Mouse (Mus musculus): ENCODE data around the gene Tmod2. TPM values are rescaled to one million over a fixed set of nuclear protein-coding genes. Genes with fewer than 3 reads are reported as not detected.
"Not testable (repeated sequence)": the region's sequence is repeated elsewhere in the genome, so short reads cannot be mapped to it uniquely, and the experiment has no call there.

The Tmod2 gene
- total RNA-seq (2021) = 100 to 1,000 TPM; 370 to 392 TPM

DNA sequence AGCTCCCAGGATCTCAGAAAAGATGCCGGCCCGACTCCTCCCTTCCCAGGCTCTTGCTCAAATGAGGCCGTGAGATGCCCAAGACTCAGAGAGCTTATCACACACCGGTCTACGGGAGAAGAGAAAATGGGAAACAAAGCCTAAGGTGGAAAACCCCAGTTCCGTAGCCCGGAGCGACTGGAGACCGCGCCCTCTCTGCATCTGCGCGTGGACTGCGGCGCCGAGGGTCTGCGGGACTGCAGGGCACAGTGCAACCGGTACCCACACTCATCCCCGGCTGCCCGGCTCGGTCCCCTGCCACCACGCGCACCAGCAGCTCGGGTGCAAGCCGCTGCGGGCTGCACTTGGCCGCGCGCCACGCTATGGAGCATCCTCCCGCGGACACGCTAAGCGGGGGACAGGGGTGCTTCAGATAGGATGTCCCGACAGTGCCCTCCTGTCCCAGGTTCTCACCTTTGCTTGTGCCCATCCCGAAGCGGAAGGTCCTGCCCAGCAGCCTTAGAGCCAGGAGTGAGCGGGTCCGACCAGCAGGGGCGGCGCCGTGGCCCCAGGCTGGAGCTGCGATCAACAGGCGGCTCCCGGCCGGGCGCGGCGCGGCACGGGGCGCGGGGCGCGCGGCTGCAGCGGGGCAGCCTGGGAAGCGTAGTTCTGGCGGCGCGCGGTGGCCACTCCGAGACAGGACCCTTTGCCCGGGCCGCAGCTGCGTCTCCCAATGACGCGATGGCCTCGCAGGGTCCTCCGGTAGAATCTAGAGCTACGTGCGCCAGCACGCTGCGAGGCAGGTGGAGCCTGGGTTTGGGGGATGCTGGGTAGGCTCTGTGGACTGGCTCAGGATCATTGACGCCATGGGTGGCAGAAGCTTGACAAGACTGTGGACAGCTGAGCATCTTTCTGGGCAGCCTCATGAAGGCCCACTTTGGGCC is at the start of gene Tmod2:
TSS of gene Tmod2 (minus strand) at position 755 of the 923 bp plus-strand sequence.
- DNase-seq = peak; percentile 83 to 86

DNA sequence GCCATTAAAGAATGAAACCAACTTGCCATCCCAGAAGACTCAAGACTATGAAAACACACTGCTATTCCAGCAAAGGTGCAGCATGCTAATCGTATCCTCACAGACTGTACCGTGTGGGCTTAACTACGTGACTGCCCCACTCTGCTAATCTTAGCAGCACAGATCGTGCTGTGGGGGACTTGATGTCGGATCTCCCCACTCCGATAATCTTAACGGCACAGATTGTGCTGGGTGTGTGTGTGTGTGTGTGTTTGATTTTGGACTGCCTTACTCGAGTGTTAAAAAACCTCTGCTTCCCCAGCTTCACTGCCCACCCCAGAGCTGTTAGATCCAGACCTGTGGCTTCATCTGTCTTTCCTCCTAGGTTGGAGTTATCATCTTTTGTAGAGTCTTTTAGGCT is 49.8 kb upstream of the Tmod2 start:
- DNase-seq = no peak

DNA sequence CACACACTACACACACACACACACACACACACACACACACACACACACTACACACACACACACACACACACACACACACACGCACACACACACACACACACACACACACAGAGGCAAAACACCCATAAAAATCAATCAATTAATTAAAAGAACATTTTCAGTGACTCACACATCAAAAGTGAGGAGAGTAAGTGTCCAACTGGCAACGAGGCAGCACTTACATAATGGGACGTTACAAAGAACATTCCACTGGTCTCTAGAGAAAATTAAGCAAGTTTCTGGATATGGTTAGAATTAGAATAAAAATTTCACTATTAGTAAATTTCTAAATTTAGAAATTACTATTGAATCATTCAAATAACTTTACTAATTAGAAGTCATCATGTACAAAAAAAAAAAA is 45.3 kb upstream of the Tmod2 start:
- not testable (repeated sequence) for DNase-seq

DNA sequence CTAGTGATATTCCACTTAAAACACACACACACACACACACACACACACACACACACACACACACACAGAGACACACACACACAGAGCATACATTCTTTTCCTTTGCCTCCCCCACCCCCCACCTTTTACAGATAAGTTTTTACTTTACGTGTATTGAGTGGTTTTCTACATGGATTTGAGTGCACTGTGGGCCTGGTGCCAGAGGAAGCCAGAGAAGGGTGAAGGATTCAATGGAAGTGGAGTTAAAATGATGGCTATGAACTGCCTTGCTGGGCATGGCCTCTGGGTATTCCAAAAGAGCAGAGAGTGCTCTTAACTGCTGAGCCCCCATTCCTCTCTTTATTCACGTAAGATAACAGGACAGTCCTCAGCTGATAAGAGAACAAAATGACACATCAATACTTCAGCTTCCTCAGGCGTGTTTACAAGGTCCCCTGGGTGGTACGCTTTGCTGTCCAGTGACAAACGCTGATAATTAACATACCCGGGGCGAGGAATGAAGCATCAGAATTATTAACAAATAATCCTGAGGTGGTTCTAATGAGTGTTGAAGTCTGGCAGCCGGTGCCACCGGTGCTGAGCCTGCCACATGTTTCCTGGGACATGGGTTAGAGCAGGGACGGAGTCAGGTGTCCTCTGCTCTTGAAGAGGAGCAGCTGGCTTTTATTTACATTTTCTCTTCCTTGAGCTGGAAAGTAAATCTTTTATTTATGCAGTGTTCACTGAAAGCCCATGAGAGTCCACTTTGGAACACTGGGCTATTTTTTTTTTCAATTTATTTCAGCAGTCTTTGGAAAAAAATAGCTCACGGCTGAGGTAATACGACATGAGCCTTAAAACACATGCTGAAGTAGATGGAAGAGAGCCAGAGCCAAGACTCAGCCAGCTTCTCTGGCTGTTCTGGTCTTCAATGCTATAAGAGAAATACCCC is 43.1 kb upstream of the Tmod2 start:
- no peak for DNase-seq

DNA sequence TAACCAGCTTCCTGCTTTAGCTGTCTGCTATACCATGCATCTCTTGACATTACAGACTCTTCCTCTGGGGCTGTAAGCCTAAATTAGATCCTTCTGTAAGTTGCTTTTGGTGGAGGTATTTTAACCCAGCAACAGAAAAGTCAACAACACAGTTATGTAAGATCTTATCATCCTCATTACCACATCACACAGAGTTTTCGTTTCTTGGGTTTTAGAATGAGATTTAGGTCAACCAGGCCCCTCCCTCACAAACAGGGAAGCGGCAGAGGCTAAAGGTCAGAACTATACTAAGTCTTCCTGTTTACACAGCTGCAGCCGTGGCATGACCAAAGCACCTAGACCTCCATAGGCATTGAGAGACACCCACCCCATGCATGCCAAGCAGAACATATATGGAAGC is 34.3 kb upstream of the Tmod2 start:
- no peak for DNase-seq

DNA sequence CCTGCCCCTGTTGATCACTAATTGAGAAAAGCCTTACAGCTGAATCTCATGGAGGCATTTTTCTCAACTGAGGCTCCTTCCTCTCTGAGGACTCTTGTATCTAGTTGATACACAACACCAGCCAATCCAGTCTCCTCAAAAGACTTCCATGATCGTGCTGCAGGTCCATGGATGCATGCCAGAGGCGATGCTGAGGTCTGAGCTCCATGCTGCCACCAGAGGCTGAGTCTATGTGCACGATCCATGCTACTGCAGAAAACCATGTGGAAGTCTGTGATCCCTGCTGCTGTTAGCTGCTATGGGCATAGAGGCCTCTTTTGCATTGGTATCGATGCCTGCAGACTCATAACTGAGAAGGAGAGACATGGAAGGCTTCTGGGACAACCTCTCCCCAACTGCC is 23.1 kb upstream of the Tmod2 start:
- no peak for DNase-seq

DNA sequence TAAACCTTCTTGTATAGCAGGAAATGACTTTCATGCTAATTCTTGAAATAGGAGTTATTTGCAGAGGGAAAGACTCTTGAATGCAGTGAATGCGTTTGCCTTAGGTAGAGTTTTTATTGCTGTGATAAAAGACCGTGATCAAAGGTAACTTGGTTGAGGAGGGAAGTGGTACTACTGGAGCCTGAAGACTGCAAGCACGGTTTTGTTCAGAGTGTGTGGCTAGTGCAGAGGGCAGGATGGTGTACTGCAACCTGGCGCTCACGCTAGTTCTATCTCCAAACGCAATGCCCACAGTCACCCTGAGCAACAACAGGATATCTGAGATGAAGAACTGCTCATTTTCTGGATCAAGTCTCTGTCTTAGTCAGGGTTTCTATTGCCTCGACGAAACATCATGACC is 22.5 kb upstream of the Tmod2 start:
- no peak for DNase-seq

DNA sequence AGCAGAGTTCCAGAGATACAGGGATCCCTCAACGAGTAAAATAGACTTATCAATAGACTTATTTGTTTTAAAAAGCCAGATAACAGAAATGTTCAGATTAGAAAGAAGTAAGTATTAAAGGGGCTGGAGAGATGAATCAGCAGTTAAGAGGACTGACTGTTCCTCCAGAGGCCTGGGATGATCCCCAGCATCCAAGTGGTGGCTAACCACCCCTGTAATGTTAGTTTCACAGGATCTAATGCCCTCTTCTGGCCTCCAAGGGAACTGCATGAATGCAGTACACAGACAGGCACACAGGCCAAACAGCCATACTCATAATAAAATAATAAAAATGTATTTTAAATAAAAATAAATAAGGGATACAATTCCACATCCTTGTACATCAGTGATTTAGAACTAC is 21.8 kb upstream of the Tmod2 start:
- DNase-seq = no peak

DNA sequence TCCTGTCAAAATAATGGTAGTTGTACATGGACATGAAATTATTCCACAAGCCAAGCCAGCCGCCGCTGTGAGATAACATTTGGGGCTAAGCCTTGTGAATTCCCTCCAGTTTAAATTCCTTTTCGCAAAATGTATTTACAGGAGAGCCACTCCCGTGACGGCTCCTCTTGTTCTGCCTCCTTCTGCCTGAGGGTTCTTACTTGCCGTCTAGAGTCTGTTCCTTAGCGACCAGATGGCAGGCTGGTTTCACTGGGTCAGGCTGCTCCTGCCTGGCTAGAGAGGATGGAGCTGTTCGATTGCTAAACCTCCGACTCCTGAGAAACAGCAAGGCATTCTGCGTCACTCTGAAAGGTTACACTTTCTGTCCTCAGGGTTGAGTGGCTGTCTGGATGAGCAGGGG is 21.0 kb upstream of the Tmod2 start:
- DNase-seq = no peak

DNA sequence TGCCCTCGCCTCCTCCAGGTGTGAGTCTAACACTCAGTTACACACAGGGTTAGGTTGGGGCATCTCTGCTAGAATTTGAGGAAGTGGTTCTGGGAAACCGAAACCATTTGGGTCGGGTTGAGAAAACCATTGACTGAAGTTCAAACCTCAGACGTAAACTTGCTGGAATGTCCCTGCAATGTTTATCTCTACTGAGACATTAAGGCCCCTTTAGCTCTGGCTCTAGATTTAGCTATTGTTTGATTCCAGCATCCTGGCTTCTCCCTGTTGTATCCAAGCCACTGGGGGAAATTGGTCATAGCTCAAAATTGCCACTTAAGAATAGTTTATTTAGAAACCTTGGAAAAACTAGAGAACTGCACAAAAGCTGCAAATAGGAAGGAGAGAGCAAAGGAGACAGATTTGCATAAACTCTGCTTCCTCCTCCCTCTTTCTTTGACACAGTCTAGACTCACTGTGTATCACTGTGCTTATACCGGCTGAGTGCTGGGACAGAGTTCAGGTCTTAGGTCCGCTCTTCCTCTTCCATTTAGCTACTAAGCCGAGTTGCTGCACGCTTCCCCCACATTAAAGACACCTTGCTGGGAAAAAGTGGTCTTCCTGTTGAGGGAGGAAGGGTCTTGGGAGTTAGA is 19.8 kb upstream of the Tmod2 start:
- no peak for DNase-seq

DNA sequence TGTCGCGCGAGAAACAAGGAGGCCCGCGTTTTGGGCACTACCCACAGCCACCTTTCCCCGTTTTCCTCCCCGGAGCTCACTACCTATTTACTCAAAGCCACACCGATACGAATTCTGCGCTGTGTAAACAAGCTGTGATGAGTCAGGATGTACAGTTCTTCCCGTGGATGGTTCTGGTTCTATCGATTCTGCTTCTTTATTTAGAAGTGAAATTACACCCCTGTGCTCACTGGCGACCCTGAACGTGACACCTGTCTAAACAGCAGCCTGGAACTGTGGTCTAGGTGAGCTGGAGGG is 15.1 kb upstream of the Tmod2 start:
- DNase-seq = no peak

DNA sequence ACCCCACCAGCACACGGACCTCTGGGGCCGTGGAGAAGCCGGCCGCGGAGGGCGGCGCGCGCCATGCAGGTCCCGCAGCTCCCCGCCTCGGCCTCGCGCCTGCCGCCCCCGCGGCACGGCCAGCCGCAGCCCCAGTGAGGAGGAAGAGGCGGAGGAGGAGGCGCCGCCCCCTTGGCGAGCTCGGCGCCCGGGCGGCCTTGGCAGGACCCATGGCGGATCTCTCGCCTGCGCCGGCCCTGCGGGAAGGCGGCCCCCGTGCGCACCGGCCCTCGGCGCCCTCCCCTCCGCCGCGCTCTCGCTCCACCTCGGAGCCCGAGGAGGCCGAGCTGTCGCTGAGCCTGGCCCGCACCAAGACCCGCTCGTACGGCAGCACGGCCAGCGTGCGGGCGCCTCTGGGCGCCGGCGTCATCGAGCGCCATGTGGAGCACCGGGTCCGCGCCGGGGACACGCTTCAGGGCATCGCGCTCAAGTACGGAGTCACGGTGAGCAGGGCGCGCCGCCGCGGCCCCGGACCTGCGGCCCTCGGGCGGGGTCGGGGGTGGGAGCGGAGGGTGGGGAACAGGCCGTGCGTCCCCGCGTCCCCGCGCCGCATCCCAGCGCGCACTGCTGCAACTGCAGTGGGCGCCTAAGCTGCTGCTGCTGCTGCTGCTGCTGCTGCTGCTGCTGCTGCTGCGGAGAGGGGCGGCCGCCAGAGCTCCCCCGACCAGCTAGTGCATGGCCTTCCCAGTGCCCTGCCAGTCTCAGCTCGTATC is 14.6 kb upstream of the Tmod2 start, which contains the start of gene Lysmd2:
TSS of gene Lysmd2 (plus strand) at position 186 of the 752 bp plus-strand sequence.
- peak; percentile 79 to 81 for DNase-seq

DNA sequence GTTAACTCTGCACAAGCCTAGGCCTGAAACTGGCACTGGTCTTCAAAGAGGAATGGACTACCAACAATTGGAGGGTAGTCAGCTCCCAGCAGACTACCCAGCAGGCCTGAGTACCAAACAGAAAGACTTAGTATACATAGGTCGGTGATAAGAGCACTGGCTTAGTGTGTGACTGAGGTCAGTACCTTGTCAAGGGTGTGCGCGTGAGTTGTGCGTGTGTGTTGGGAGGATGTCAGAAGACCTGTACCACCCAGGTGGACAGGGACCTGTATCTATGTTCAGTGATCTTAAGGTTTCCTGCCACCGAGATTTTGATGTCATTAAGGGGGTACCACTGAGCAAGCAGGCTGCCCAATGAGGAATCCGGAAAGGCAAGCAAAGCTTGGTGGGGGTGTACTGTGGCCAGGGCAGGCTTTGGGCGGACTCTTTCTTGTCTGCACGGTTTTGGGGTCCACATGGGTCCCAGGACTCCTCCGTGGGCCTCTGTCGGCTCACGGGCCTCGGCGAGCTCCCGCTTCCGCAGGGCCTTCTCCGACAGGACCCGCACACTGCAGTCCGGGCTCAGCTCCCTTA is 13.9 kb upstream of the Tmod2 start:
- no peak for DNase-seq

DNA sequence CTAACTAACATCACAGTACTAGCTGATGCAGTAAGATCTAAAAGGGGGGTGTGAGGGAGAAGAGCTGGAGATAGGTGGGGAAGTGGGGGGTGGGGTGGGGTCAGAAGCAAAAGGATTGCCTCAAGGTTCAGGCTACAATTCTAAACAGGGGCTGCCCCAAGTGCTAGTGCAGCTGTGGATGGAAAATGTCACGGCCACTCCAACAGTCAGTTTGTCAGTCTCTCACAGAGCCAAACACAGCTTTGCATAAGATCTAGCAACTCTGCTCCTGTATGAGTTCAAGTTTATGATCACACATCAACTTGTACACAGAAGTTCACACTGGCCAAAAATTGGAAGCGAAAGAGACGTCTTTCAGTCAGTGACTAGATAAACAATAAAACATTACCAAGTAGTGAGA is 10.3 kb upstream of the Tmod2 start:
- no peak for DNase-seq

DNA sequence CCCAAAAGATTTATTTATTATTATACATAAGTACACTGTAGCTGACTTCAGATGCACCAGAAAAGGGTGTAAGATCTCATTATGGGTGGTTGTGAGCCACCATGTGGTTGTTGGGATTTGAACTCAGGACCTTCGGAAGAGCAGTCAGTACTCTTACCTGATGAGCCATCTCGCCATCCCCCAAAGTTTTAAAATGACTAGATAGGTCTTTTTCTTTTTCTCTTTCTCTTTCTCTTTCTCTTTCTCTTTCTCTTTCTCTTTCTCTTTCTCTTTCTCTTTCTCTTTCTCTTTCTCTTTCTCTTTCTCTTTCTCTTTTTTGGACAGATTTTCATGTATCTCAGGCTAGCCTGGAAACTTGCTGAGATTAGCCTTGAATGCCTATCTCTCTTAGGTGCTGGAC is 8.6 kb upstream of the Tmod2 start:
- not testable (repeated sequence) for DNase-seq

DNA sequence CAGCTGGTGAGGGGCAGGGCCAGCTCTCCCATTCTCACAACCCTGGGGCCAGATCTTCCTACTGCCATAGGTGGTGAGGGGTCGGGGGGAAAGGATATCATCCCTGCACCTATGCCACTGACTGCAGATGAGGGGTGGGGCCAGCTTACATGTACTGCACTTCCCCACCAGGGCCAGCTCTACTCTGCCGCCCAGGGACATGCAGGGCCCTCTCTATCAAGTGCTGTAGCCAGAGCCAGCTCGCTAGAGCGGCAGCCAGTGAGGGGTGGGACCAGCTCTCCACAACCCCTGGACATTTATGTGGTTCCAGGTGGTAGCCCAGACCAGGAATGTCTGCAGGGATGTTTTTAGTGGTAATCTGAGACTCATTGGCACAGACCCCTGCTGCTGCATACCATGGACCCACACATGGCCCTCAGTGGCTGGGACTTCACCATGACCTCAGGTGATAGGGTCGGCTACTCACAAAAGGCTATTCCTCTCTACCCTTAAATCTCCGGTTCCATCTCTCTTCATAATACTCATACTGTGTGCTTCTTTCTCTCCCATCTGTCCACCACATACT is 7.8 kb upstream of the Tmod2 start:
- DNase-seq = no peak

DNA sequence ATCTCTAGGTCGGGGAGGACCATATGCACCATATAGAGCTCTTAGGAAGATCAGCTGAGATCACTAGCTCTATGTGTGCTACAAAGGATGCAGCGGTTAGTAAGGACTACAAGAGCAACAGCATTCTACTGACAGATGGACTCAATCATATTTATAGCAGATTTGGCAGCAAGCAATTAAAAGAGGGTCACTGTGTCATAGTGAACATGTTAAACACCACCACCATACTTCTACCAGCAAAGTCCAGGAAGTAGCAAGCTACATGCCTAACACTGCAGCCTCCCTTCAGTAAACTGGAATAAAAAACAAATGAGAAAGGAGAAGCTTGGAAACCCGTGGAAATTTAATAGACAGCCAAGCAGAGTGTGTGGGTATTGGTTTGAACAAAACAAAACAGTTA is 5.4 kb upstream of the Tmod2 start:
- no peak for DNase-seq

DNA sequence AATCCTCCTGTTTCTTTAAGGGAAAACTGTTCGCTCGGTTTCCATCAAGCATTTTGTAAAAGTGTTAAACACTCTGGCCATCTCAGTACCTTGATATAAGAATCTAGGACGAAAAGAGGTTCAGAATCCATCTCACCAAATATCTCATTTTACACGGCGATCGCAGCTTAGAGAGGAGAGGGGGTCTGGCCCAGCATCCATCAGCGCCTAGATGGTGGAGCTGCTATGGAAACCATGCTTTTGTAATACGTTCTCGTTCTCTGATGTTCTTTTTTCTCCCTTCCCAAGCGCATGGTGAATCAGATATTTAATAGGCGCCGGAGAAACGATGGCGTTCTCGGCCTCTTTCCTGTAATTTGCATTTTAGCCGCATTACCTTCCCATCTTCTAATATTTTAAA is 1.2 kb downstream of the Tmod2 start:
- no peak for DNase-seq

DNA sequence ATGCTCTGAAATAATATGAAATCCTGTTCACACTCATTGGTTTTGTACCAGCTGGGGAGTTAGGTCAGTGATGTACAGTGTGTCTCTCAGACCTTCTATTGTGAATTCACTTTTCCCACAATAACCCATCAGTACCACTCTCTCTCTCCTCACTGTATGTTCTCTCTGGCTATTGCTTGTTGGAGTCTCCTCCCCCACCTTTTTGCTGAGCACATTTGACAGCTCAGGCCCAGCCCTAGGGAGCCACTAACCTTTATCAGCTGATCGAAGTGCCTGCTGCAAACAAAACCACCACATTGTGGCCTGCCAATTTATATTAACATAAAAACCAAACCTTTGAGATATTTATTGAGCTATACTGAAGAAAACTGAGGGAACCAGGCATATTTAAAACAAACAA is 1.6 kb downstream of the Tmod2 start:
- DNase-seq = no peak

DNA sequence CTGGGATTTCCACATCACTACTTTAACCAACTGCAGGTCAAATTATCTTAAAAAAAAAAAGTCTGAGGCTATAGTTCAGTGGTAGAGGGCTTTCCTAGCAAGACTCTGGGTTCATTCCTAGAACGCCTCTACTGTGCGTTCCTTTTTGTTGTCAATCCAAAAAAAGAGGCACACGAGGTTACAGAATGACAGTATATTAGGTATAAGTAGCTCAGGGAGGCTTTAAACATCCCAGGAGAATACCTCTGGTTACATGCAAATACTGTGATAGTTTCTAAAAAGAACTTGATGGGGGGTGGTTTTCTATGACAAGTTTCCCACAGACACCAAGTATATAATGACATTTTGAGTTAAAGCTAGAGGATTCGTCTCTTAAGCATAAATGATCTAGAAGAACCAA is 3.6 kb downstream of the Tmod2 start:
- DNase-seq = no peak

DNA sequence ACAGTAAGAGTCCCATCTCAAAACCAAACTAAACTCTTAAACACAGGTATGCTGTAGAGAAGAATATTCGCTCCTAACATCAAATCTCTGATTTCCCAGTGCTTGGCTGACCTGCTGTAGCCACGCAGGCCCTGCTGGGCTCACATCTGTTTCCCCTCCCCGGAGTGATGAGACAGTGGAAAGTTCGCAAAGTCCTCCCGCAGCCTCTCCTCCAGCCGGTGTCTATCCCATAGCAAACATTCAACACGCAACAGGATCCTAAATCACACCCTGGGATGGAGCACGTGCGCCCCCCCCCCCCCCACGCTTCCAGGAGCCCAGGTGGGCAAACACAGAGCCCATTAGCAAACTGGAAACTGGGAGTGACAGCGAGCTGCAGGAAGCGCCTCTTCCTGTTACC is 9.6 kb downstream of the Tmod2 start:
- DNase-seq = no peak

All from layer of hippocampus, postnatal 36 days (tissue).